Mouse (Mus musculus) lung, postnatal 0 days (tissue): ENCODE results near the gene BC004004.

ENCODE experiments used
- CTCF ChIP-seq: IDR thresholded peaks from 2 replicates; pipeline ENCODE4 v1.5.1; 2016; ENCODE audit warnings: antibody characterized with exemption, mild to moderate bottlenecking
- EP300 ChIP-seq: IDR thresholded peaks from 2 replicates; pipeline ENCODE4 v1.6.1; 2016; ENCODE audit warnings: antibody characterized with exemption, mild to moderate bottlenecking, control low read depth

- TF ChIP-seq CTCF = peak; percentile 93
- no peak for TF ChIP-seq EP300
Observed at GRCm38 (mm10) chr17:29246602-29247001, 22.0 kb upstream of the BC004004 start.
